Mouse (Mus musculus): Measurements from ENCODE around the gene Mipep. TPM values are rescaled to one million over a fixed set of nuclear protein-coding genes. Genes with fewer than 3 reads are reported as not detected.

Mipep gene
- polyA plus RNA-seq, 1 experiment from 2014 or later = 22.0 TPM

Other genes starting within 250 kb of the Mipep start
- 50.1 and 52.6 TPM in 2 replicates for gene Spata13, start 150.6 kb upstream of the Mipep start, polyA plus RNA-seq (2015; fragmentation: Nextera tagmentation; extraction: Ambion mirVana)
- 0.13 and 0.17 TPM in 2 replicates for gene C1qtnf9, start 16.4 kb upstream of the Mipep start, polyA plus RNA-seq (2015; fragmentation: Nextera tagmentation; extraction: Ambion mirVana)